Mouse (Mus musculus) pancreas, adult 10 weeks (tissue): ENCODE data around the gene Ascl2. TPM values are rescaled to one million over a fixed set of nuclear protein-coding genes. Genes with fewer than 3 reads are reported as not detected.

Experiments used
- polyA plus RNA-seq: library from polyadenylated mRNA; stranded (reverse); fragments of 350-450 nt; fragmentation: Illumina TruSeq; extraction: RNeasy Lipid Tissue Mini Kit (QIAGEN cat#74804); gene quantifications from one replicate; pipeline ENCODE4 v1.2.3, GENCODE M21; 2015; ENCODE audit warnings: low read depth, low replicate concordance; ENCODE audit not compliant: insufficient read depth

The Ascl2 gene
- polyA plus RNA-seq, result not detected

GRCm38 (mm10) chr7:142968809-142969511 is at the start of gene Ascl2:
TSS of gene Ascl2 (minus strand) at chr7:142969264.

GRCm38 (mm10) chr7:143004727-143005343 is 35.8 kb upstream of the Ascl2 start, which contains the start of gene Tspan32:
TSS of gene Tspan32 (plus strand) at chr7:143005046.

GRCm38 (mm10) chr7:142931028-142931427 is 38.0 kb downstream of the Ascl2 start, which contains the start of gene Th:
TSS of gene Th (minus strand) at chr7:142931128.

Other genes starting within 250 kb of the Ascl2 start
- gene Ins2, start 225.9 kb downstream of the Ascl2 start, polyA plus RNA-seq, result 34,018 TPM
- 2.3 TPM for gene Th, start 38.1 kb downstream of the Ascl2 start, polyA plus RNA-seq
- not detected for gene Tspan32, start 35.8 kb upstream of the Ascl2 start, polyA plus RNA-seq
- 99.4 TPM for gene Cd81, start 83.5 kb upstream of the Ascl2 start, polyA plus RNA-seq
- gene Tssc4, start 100.0 kb upstream of the Ascl2 start, polyA plus RNA-seq, result 17.8 TPM
- gene Trpm5, start 125.4 kb upstream of the Ascl2 start, polyA plus RNA-seq, result 8.0 TPM
- gene Kcnq1, start 137.1 kb upstream of the Ascl2 start, polyA plus RNA-seq, result 6.7 TPM